15 mouse cellular contexts compared by ENCODE assay signal in genomic region chr10:93143986-93144314, GRCm38 (mm10). TPM values are rescaled to one million over a fixed set of nuclear protein-coding genes. Genes with fewer than 3 reads are reported as not detected.
DNase-seq lines count a peak whose midpoint lies in the region; ATAC-seq and TF ChIP-seq lines count a peak whose summit lies in the region.
"Had no signal": no experiment of that assay in that cellular context is flagged by ENCODE, and none has a peak within 500 bp of the region (broad histone marks: within the 10 kb centered on the region; RNA-seq: fewer than 3 reads in every experiment).

No protein-coding gene starts in this region.

- no peak overlapping the region for H3K4me2 ChIP-seq in forebrain, embryonic 15.5 days (replicated peaks)
- H3K4me2 ChIP-seq in forebrain, embryonic 13.5 days: no peak overlapping the region
- no peak overlapping the region for H3K4me2 ChIP-seq in kidney, embryonic 15.5 days
- H3K4me2 ChIP-seq: limb, embryonic 12.5 days had no signal

- WGBS in forebrain, embryonic 15.5 days: 77% methylated on average over 6 of the region's 6 CpGs
- WGBS in forebrain, embryonic 13.5 days: 69% methylated on average over 6 of the region's 6 CpGs
- WGBS in kidney, embryonic 15.5 days: 87% methylated on average over 6 of the region's 6 CpGs
- WGBS in kidney, adult 2 months: 86% methylated on average over 6 of the region's 6 CpGs

- no peak overlapping the region for H3K4me3 ChIP-seq in forebrain, embryonic 15.5 days
- no peak overlapping the region for H3K4me3 ChIP-seq in forebrain, embryonic 13.5 days
- H3K4me3 ChIP-seq in kidney, embryonic 15.5 days (replicated peaks): no peak overlapping the region
- H3K4me3 ChIP-seq in kidney, adult 2 months (ENCODE audit: insufficient read depth, low read depth, low read length): no peak overlapping the region
- H3K4me3 ChIP-seq: limb, embryonic 12.5 days had no signal

- no peak for TF ChIP-seq CTCF in kidney, adult 2 months (conservative IDR thresholded peaks at IDR 0.05; ENCODE audit: insufficient read depth, insufficient read length, low read depth, low read length)

- peaks cover 9% of the 10 kb centered on the region; the same call in 1 of the 2 replicates for H3K4me1 ChIP-seq in forebrain, embryonic 15.5 days
- H3K4me1 ChIP-seq in forebrain, embryonic 13.5 days: peaks cover 7% of the 10 kb centered on the region
- no peaks in the 10 kb centered on the region for H3K4me1 ChIP-seq in kidney, embryonic 15.5 days
- no peaks in the 10 kb centered on the region for H3K4me1 ChIP-seq in kidney, adult 2 months (ENCODE audit: control insufficient read depth, insufficient read depth, low read length)
- H3K4me1 ChIP-seq: limb, embryonic 12.5 days had no signal

- no peak for ATAC-seq in forebrain, embryonic 15.5 days (replicated peaks)
- no peak for ATAC-seq in forebrain, embryonic 13.5 days
- no peak for ATAC-seq in kidney, embryonic 15.5 days (replicated peaks; ENCODE audit: low FRiP score)
- ATAC-seq in activated CD4-positive, CD25-positive, alpha-beta regulatory T cell, adult 4 months: no peak

- no peak for TF ChIP-seq POLR2A in kidney, adult 2 months (IDR thresholded peaks at IDR 0.05; ENCODE audit: low read depth, low read length)

- H3K9me3 ChIP-seq in forebrain, embryonic 15.5 days: no peaks in the 10 kb centered on the region
- no peaks in the 10 kb centered on the region for H3K9me3 ChIP-seq in forebrain, embryonic 13.5 days (replicated peaks)
- H3K9me3 ChIP-seq in kidney, embryonic 15.5 days (replicated peaks): no peaks in the 10 kb centered on the region
- H3K9me3 ChIP-seq: limb, embryonic 12.5 days had no signal

- DNase-seq in kidney, adult 2 months: no peak
- DNase-seq in thymus, postnatal 0 days (ENCODE audit: low spot score): peak; percentile 31
- no peak for DNase-seq in thymus, postnatal 14 days
- no peak for DNase-seq in c-Kit-positive CD71-positive TER-119-positive erythroid progenitor cells, embryonic 14.5 days (ENCODE audit: low spot score)
- DNase-seq: adrenal gland, postnatal 36 days; cerebellum, adult 11 months; kidney, postnatal 10 days; layer of hippocampus, postnatal 36 days; lung, postnatal 4 days; right cerebral cortex, postnatal 14 days had no signal

- H3K36me3 ChIP-seq in forebrain, embryonic 15.5 days: no peaks in the 10 kb centered on the region
- H3K36me3 ChIP-seq in forebrain, embryonic 13.5 days (ENCODE audit: poor library complexity, severe bottlenecking): no peaks in the 10 kb centered on the region
- no peaks in the 10 kb centered on the region for H3K36me3 ChIP-seq in kidney, embryonic 15.5 days
- H3K36me3 ChIP-seq in kidney, adult 2 months (ENCODE audit: control insufficient read depth, insufficient read depth, low read length): no peaks in the 10 kb centered on the region
- H3K36me3 ChIP-seq: limb, embryonic 12.5 days had no signal

- H3K27ac ChIP-seq in forebrain, embryonic 15.5 days (replicated peaks): 0 out of 2 replicates have a peak overlapping the region, but pooled peaks have one; percentile 15
- H3K27ac ChIP-seq in forebrain, embryonic 13.5 days: no peak overlapping the region
- peak overlapping the region; percentile 22; the same call in 1 of the 2 replicates for H3K27ac ChIP-seq in kidney, embryonic 15.5 days
- H3K27ac ChIP-seq in kidney, adult 2 months (ENCODE audit: insufficient read depth, low read depth, low read length): no peak overlapping the region
- H3K27ac ChIP-seq: limb, embryonic 12.5 days had no signal

- no peak overlapping the region for H3K9ac ChIP-seq in forebrain, embryonic 15.5 days (replicated peaks)
- no peak overlapping the region for H3K9ac ChIP-seq in forebrain, embryonic 13.5 days
- H3K9ac ChIP-seq in kidney, embryonic 15.5 days: no peak overlapping the region
- H3K9ac ChIP-seq: limb, embryonic 12.5 days had no signal

- no peaks in the 10 kb centered on the region for H3K27me3 ChIP-seq in forebrain, embryonic 15.5 days
- no peaks in the 10 kb centered on the region for H3K27me3 ChIP-seq in forebrain, embryonic 13.5 days
- no peaks in the 10 kb centered on the region for H3K27me3 ChIP-seq in kidney, embryonic 15.5 days
- no peaks in the 10 kb centered on the region for H3K27me3 ChIP-seq in kidney, adult 2 months (replicated peaks; ENCODE audit: control insufficient read depth, insufficient read depth, low read length)
- H3K27me3 ChIP-seq: limb, embryonic 12.5 days had no signal

RNA-seq across cellular contexts. Expression of gene Cdk17, which starts 16.7 kb away (rescaled TPM):
- polyA plus RNA-seq in forebrain, embryonic 15.5 days (2015; fragmentation: Nextera tagmentation; extraction: Ambion mirVana): 50.2 and 57.3 TPM in 2 replicates
- polyA plus RNA-seq in forebrain, embryonic 13.5 days (2015; fragmentation: Nextera tagmentation; extraction: Ambion mirVana): 36.9 and 39.3 TPM in 2 replicates
- 16.7 and 17.2 TPM in 2 replicates for polyA plus RNA-seq in kidney, embryonic 15.5 days (2015; fragmentation: Nextera tagmentation; extraction: Ambion mirVana)
- 8.7 and 9.5 TPM in 2 replicates for polyA plus RNA-seq in kidney, adult 2 months (2012; rRNA removed)
- 46.3 and 55.3 TPM in 2 replicates for polyA plus RNA-seq in thymus, postnatal 0 days (2015; fragmentation: Nextera tagmentation; extraction: Ambion mirVana)
- 10 to 100 TPM; 32.3 to 44.2 TPM for polyA plus RNA-seq in activated CD4-positive, CD25-positive, alpha-beta regulatory T cell, adult 4 months (2017; shearing (Covaris generic))

Comparison
In these comparisons a context has a peak if more than half of its experiments do, and no peak if none do; other contexts are left out.
1. H3K27ac ChIP-seq: peak in forebrain, embryonic 15.5 days (single experiment) and kidney, embryonic 15.5 days (single experiment); none in forebrain, embryonic 13.5 days (single experiment) and kidney, adult 2 months (single experiment).